Mouse (Mus musculus) lung, embryonic 15.5 days (tissue): ENCODE measurements around the gene Ccl25. TPM values are rescaled to one million over a fixed set of nuclear protein-coding genes. Genes with fewer than 3 reads are reported as not detected.

Source experiments
- ATAC-seq: fragments of 200-750 bp; cut with Nextera tagmentation; 2 replicates; pipeline ENCODE4 v1.8.0; 2017; ENCODE audit warnings: moderate number of reproducible peaks, borderline replicate concordance; ENCODE audit not compliant: low FRiP score, low TSS enrichment; ENCODE audit errors: extremely low read depth
- H3K27ac ChIP-seq: fragments of 300-500 bp; sonication (generic); 2 replicates; pipeline ENCODE4 v1.5.1; 2015; ENCODE audit warnings: moderate library complexity, mild to moderate bottlenecking, inconsistent platforms
- H3K27me3 ChIP-seq: fragments of 300-500 bp; sonication (generic); 2 replicates; pipeline ENCODE4 v1.6.1; 2015; ENCODE audit warnings: inconsistent platforms
- H3K36me3 ChIP-seq: fragments of 300-500 bp; sonication (generic); 2 replicates; pipeline ENCODE4 v1.6.1; 2015; ENCODE audit warnings: inconsistent platforms
- H3K4me1 ChIP-seq: fragments of 300-500 bp; sonication (generic); 2 replicates; pipeline ENCODE4 v1.6.1; 2015; ENCODE audit warnings: inconsistent platforms
- H3K4me2 ChIP-seq: fragments of 300-500 bp; sonication (generic); 2 replicates; pipeline ENCODE4 v1.6.1; 2015; ENCODE audit warnings: inconsistent platforms, mild to moderate bottlenecking, moderate library complexity
- H3K4me3 ChIP-seq: fragments of 300-500 bp; sonication (generic); 2 replicates; pipeline ENCODE4 v1.5.1; 2015; ENCODE audit warnings: mild to moderate bottlenecking, inconsistent platforms
- H3K9ac ChIP-seq: fragments of 300-500 bp; sonication (generic); 2 replicates; pipeline ENCODE4 v1.6.1; 2015; ENCODE audit warnings: inconsistent platforms
- H3K9me3 ChIP-seq: fragments of 300-500 bp; sonication (generic); 2 replicates; pipeline ENCODE4 v1.6.1; 2016; ENCODE audit warnings: inconsistent platforms
- WGBS: fragments of 180-500 bp; shearing (Covaris S2); methylation state at CpG from one replicate; pipeline ENCODE4 v1.1.7; 2015; 5-methylcytosine and 5-hydroxymethylcytosine counted together
- polyA plus RNA-seq: library from polyadenylated mRNA; unstranded; fragments of >200 nt; fragmentation: Nextera tagmentation; extraction: Ambion mirVana; gene quantifications from 2 replicates; pipeline ENCODE4 v1.2.1, GENCODE M21; 2015

The Ccl25 gene
- 16.8 and 30.8 TPM in 2 replicates for polyA plus RNA-seq

DNA sequence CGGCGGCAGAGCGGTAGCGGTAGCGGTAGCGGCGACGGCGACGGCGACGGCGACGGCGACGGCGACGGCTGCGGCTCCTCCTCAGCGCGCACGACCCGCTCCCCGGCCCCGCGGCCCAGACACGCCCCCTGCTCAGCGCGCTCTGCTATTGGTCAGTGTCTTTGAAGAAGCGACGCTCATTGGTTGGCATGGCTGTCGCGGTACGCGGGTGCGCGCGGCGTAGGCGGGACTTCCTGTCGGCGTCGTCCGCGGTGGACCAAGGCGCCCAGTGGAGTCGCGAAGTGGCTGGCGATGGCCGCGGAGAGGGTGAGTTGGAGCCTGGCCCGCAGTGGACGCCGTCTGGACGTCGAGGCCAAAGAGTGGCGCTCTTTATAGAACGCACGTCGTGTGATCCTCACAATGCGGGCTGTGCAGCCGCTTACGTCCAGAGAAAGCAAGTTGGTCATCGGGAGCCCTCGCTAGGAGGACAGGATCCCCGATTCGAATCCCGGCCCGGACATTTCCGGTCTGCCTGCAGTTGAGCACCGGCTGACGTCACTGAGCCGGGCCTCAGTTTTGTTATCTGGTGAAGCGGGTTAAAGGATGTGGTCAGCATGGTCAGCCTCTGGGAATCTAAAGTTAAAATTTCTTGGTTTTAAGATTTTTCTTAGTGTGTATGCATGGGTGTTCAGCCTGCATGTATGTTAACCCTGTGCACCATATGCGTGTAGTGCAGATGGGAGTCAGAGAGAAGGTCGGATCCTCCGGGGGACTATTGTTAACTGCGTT is at the start of gene Ccl25, which contains the start of gene Elavl1:
TSS of gene Ccl25 (plus strand) at position 228 of the 768 bp plus-strand sequence.
TSS of gene Elavl1 (minus strand) at position 431 of the 768 bp plus-strand sequence.
- ATAC-seq = peak; percentile 99
- Histone ChIP-seq H3K36me3 (peaks cover 42% of the 10 kb centered on the region), H3K27ac (peak within 1 kb of the TSS; percentile 92), H3K4me2 (peak within 1 kb of the TSS; percentile 79), H3K4me3 (peak within 1 kb of the TSS; percentile 91), H3K27me3 (no peaks in the 10 kb centered on the region), H3K9ac (peak within 1 kb of the TSS; percentile 99), H3K4me1 (peaks cover 36% of the 10 kb centered on the region), H3K9me3 (no peaks in the 10 kb centered on the region)
- WGBS = under 1% methylated on average over 76 of the region's 78 CpGs

DNA sequence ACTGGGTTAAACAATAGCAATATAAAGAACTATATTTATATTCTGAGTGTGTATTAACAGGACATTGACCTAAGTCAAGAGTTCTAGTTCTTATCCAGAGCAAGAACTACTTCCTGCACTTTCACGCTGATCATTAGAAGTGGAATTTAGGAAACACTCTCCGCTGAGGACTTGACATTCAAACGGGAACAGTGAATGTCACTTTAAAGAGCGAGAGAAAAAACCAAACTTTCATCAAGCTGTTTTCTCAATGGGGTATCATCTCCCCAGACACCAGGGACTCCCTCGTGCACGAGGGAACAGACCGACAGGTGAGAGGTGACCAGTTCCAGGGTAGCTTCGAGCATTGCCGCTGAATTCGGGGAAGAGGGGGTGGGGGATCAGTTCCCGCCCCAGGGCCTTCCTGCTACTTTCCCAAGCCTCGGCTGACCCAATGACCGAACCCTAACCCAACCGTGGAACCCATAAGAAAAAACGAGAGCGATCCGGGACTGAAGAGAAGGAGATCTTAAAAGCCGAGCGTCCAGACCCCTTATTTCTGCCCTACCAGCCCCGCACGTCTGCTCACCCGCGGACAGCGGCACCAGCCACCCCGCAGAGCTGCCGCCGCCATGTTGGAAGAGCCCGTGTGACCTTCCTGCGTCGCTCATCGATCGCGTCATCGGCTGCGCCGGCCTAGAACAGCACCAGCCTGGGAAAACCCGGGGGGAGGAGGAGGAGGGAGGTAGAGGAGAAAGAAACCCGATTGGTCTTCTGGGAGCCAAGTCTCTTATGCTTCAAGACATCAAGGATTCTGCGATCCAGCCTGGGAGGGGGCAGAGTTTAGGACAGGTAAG is 49.5 kb upstream of the Ccl25 start, which contains the start of gene Timm44:
TSS of gene Timm44 (minus strand) at position 639 of the 836 bp plus-strand sequence.
- Histone ChIP-seq H3K4me2 (peak within 1 kb of the TSS; percentile 74), H3K36me3 (peaks cover 22% of the 10 kb centered on the region), H3K9ac (peak within 1 kb of the TSS; percentile 70), H3K27ac (peak within 1 kb of the TSS; percentile 41), H3K27me3 (no peaks in the 10 kb centered on the region), H3K9me3 (no peaks in the 10 kb centered on the region), H3K4me1 (peaks cover 10% of the 10 kb centered on the region), H3K4me3 (peak within 1 kb of the TSS; percentile 71)
- under 1% methylated on average over 39 of the region's 39 CpGs for WGBS
- peak; percentile 98 for ATAC-seq

DNA sequence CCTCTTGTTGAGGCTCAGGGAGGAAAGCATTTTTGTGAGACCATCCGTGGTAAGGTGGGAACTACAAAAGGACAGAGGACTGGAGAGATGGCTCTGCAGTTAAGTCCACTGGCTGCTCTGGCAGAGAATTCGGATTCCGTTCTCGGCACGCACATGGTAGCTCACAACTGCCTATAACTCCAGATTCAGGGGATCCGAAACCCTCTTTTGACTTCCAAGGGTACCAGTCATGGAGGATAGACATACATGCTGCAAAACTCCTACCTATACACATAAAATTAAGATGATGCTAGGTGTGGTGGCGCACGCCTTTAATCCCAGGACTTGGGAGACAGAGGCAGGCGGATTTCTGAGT is 48.9 kb upstream of the Ccl25 start:
- no peak for ATAC-seq
- 22% methylated on average over 9 of the region's 9 CpGs for WGBS
- H3K9ac ChIP-seq = peak overlapping the region; percentile 70
- peak overlapping the region; percentile 71 for H3K4me3 ChIP-seq
- H3K36me3 ChIP-seq = peaks cover 22% of the 10 kb centered on the region
- H3K4me2 ChIP-seq = peak overlapping the region; percentile 74
- H3K9me3 ChIP-seq = no peaks in the 10 kb centered on the region
- H3K27ac ChIP-seq = peak overlapping the region; percentile 41
- peaks cover 10% of the 10 kb centered on the region for H3K4me1 ChIP-seq
- H3K27me3 ChIP-seq = no peaks in the 10 kb centered on the region

DNA sequence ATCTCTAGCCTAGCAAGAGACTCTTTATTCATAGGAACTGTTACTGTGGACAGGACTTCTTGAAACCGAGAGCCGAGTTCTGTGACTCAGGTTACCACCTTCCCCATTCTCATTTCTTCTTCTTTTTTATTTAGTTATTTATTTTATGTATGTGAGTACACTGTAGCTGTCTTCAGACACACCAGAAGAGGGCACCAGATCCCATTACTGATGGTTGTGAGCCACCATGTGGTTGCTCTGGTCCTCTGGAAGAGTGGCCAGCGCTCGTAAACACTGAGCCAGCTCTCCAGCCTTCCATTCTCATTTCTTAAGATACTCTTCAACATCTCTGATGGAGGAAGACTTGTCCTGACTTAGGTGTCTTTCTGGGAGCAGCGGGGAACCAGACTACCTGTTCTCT is 32.3 kb upstream of the Ccl25 start:
- ATAC-seq = no peak
- no peak overlapping the region for H3K4me3 ChIP-seq
- no peaks in the 10 kb centered on the region for H3K27me3 ChIP-seq
- no peaks in the 10 kb centered on the region for H3K9me3 ChIP-seq
- 88% methylated on average over 5 of the region's 5 CpGs for WGBS
- H3K4me2 ChIP-seq = no peak overlapping the region
- peaks cover 93% of the 10 kb centered on the region for H3K36me3 ChIP-seq
- H3K4me1 ChIP-seq = no peaks in the 10 kb centered on the region
- no peak overlapping the region for H3K27ac ChIP-seq
- H3K9ac ChIP-seq = no peak overlapping the region

DNA sequence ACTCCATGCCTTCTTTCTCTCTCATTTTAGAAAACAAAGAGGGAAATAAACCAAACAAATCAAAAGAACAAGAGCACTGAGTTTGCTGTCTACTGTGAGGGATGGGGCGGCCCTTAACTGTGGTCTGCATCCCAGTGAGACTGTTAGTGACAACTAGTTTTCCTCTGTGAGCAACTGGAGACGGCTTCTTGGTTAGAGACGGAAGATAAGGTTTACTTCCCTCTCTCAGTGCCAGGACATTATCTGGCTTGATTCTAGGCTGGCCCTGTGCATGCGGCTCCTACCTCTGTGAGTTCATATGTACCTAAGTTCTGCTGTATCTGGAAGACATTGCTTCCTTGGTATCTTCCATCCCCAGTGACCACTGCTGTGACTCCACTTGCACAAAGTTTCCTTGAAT is 27.2 kb upstream of the Ccl25 start:
- Histone ChIP-seq H3K27ac (no peak overlapping the region), H3K27me3 (no peaks in the 10 kb centered on the region), H3K9me3 (no peaks in the 10 kb centered on the region), H3K4me1 (no peaks in the 10 kb centered on the region), H3K4me3 (no peak overlapping the region), H3K9ac (no peak overlapping the region), H3K36me3 (peaks cover 94% of the 10 kb centered on the region), H3K4me2 (no peak overlapping the region)
- WGBS = 90% methylated on average over 4 of the region's 4 CpGs
- no peak for ATAC-seq

DNA sequence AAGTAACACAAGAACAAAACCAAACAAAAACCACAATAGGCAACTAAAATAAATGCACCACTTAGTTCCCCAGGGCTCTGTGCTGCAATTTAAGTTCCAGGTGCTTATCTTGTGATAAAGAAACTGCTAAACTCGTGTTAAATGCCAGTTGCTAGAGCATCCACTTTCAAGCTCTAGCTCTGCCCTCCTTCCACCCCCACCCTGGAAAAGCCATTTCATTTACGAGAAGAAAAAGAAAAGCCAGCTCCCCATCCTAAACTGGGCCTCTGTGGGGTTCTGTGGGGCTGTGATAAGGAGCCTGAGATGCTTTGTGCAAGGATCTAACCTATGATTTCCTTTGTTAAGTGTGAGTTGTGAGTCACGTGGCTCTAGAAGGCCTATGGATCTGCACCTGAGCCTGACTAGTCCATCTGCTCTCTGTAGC is 20.9 kb upstream of the Ccl25 start:
- H3K36me3 ChIP-seq = peaks cover 83% of the 10 kb centered on the region

DNA sequence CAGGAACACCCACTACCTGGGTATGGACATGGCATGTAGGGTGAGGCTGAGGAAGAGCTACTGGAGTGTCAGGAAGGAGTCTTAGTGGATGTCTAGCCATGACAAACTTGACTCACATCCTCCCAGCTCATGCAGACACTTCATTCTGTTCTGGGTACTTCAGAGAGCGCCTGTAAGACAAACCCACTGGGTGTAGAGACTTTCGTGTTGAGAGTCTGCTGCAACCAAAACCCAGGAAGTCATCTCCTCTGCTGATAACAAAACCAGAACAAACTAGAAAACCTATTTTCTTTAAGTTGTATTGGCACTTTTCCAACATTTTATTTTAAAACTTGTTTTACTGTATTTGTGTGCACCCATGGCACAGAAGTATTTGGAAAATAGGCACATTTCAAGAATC is 19.2 kb upstream of the Ccl25 start:
- Histone ChIP-seq H3K4me2 (no peak overlapping the region), H3K4me3 (no peak overlapping the region), H3K36me3 (peaks cover 86% of the 10 kb centered on the region), H3K4me1 (no peaks in the 10 kb centered on the region), H3K27ac (no peak overlapping the region), H3K9ac (no peak overlapping the region), H3K27me3 (no peaks in the 10 kb centered on the region), H3K9me3 (no peaks in the 10 kb centered on the region)
- ATAC-seq = no peak
- 74% methylated on average over 2 of the region's 2 CpGs for WGBS

More for the DNA sequence above, 20.9 kb upstream of the Ccl25 start:
- no peak overlapping the region for H3K4me3 ChIP-seq
- H3K4me1 ChIP-seq = no peaks in the 10 kb centered on the region
- no peak overlapping the region for H3K9ac ChIP-seq
- 73% methylated on average over 3 of the region's 3 CpGs for WGBS
- no peaks in the 10 kb centered on the region for H3K27me3 ChIP-seq
- no peaks in the 10 kb centered on the region for H3K9me3 ChIP-seq
- no peak overlapping the region for H3K4me2 ChIP-seq
- no peak overlapping the region for H3K27ac ChIP-seq
- no peak for ATAC-seq

DNA sequence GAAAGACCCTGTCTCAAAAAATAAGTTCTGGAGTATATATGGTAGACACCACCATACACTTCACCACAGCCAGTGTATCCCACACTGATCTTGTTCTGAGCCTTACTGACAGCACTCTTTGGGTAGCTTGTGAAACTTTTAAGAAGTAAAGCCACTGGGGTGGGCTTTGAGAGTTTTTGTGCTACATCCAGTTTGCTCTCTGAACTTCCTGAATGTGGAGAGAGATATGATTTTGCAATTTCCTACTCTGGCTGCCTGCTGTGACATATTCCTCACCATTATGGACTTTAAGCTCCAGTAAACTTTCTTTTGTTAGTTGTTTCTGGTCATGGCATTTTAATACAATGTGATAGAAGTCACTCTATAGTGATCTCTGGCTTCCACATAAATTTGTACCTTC is 12.9 kb upstream of the Ccl25 start:
- H3K4me2 ChIP-seq = no peak overlapping the region
- no peak overlapping the region for H3K9ac ChIP-seq

DNA sequence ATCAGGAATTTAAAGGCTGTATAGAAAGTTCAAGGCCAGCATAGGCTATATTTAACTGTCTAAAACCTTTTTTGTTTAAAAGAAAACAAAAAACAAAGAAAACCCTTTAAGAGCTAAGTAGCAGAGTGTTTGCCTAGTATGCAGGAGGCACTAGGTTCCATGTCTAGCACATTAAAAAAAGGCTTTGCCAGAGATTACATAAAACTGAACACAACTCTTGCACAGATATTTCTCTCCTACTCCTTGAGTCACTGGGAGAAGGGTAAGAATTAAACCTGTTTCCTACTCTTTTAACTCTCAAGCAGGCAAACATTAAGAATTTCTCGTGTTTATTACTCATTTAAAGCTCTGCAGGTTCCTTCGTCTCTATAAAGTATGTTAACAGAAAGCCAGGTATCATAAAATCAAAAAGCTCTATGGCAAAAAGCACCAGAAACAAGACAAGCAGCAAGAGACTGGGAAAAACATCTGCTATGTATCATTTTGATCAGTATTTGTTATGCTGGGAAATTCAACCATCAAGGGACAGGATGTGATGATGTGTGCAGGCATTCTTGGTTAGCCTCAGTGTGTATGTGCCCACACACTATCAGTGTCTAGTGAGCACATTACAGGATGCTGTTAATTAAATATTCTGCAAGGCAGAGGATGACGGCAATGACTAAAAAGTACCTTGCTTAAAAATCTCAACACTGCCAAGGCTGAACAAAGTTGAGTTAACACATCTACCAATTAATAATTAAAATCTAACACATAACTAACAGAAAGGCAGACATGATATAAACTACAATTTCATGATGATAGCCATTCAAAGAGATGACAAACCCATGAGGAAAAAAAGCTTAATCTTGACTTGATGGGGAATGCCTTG is 11.5 kb upstream of the Ccl25 start:
- Histone ChIP-seq H3K27ac (no peak overlapping the region), H3K4me1 (no peaks in the 10 kb centered on the region), H3K9ac (no peak overlapping the region), H3K27me3 (no peaks in the 10 kb centered on the region), H3K4me2 (no peak overlapping the region), H3K9me3 (no peaks in the 10 kb centered on the region), H3K4me3 (no peak overlapping the region), H3K36me3 (peaks cover 35% of the 10 kb centered on the region)
- no peak for ATAC-seq
- 60% methylated on average over 3 of the region's 3 CpGs for WGBS

More for the DNA sequence above, 12.9 kb upstream of the Ccl25 start:
- H3K27me3 ChIP-seq = no peaks in the 10 kb centered on the region
- H3K36me3 ChIP-seq = peaks cover 44% of the 10 kb centered on the region
- H3K4me3 ChIP-seq = no peak overlapping the region
- no peak for ATAC-seq
- H3K27ac ChIP-seq = no peak overlapping the region
- H3K4me1 ChIP-seq = no peaks in the 10 kb centered on the region
- no peaks in the 10 kb centered on the region for H3K9me3 ChIP-seq

DNA sequence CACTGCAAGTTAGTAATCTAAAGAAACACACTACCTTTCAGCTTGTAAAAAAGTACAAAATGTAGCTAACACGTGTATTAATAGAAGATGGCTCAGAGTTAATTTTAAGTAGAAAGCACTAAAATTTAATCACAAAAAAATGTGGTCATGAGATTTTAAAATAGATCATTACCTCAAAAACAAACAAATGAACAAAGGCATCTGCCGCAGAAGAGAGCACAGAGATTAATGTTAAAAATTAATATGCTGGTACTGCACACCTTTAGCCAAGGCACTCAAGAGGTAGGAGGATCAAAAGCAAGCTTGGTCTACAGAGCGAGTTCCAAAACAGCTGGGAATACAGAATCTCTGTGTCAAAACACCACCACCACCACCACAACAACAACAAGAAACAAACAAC is 10.2 kb upstream of the Ccl25 start:
- 90% methylated on average over 3 of the region's 3 CpGs for WGBS
- Histone ChIP-seq H3K27me3 (no peaks in the 10 kb centered on the region), H3K4me2 (no peak overlapping the region), H3K9me3 (no peaks in the 10 kb centered on the region), H3K27ac (no peak overlapping the region), H3K4me1 (no peaks in the 10 kb centered on the region), H3K4me3 (no peak overlapping the region), H3K9ac (no peak overlapping the region), H3K36me3 (peaks cover 26% of the 10 kb centered on the region)
- no peak for ATAC-seq

DNA sequence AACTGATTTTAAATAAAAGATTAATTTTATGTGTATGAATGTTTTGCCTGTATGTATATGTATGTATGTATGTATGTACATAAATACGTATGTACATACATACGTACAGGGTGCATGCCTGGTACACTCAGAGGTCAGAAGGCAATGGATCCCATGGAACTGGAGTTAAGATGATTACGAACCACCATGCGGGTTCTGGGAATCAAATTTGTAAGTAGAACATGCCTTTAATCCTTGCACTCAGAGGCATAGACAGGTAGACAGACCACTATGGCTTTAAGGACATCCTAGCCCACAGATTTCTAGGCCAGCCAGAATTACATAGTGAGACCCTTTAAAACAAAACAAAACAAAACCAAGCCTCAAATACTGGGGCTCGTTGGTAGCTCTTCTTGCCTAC is 6.9 kb upstream of the Ccl25 start:
- Histone ChIP-seq H3K36me3 (peaks cover 24% of the 10 kb centered on the region), H3K9ac (no peak overlapping the region), H3K4me2 (no peak overlapping the region), H3K9me3 (no peaks in the 10 kb centered on the region), H3K4me1 (peaks cover 17% of the 10 kb centered on the region), H3K27me3 (no peaks in the 10 kb centered on the region), H3K27ac (no peak overlapping the region), H3K4me3 (no peak overlapping the region)
- WGBS = 86% methylated on average over 5 of the region's 5 CpGs
- ATAC-seq = no peak
